Mouse (Mus musculus): ENCODE measurements around the gene 5830411N06Rik. TPM values are rescaled to one million over a fixed set of nuclear protein-coding genes. Genes with fewer than 3 reads are reported as not detected.

The 5830411N06Rik gene
- total and polyA plus RNA-seq, 3 experiments = 0.12 TPM; not detected in 2

DNA sequence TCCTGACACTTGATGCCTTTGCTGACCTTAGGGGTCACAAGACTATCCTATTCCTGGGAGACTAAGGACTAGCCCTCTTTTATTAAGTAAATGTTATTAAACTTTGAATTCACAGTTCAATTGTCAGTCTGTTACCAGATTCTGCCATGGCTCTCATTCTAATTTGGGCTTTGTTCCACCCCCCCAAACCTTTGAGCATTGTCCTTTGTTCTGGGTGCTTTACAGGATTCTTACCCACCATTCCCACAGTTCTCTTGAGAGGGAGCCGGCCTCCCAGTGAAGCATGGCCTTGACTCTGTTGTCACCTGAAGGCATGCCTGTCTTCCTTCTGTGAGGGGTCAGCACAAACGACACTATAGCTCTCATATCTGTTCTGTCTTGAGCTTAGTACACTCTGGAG is 16.1 kb upstream of the 5830411N06Rik start:
- Histone ChIP-seq H3K79me2 (replicated peaks; ENCODE audit: control insufficient read depth, insufficient read depth, low read length) (no peaks in the 10 kb centered on the region), H3K9ac (ENCODE audit: low read depth, low read length) (no peak overlapping the region), H3K4me3 (no peak overlapping the region), H3K27ac (no peak overlapping the region), H3K4me1 (ENCODE audit: control insufficient read depth, insufficient read depth, low read length) (no peaks in the 10 kb centered on the region), H3K36me3 (ENCODE audit: control insufficient read depth, insufficient read depth, low read length) (no peaks in the 10 kb centered on the region), H3K27me3 (ENCODE audit: control insufficient read depth, insufficient read depth, low read length) (no peaks in the 10 kb centered on the region)
- intact Hi-C loops (cut with DNase I) = no loop called here
- TF ChIP-seq EP300 (IDR thresholded peaks at IDR 0.05; ENCODE audit: insufficient read depth, low read depth, low read length) (no peak), CTCF (IDR thresholded peaks at IDR 0.05) (no peak), POLR2A (IDR thresholded peaks at IDR 0.05; ENCODE audit: insufficient read depth, low read depth, low read length) (no peak)
- 76% methylated on average over 2 of the region's 2 CpGs for WGBS
- no peak for DNase-seq

- no peak overlapping the region for H3K27ac ChIP-seq
- no peaks in the 10 kb centered on the region for H3K79me2 ChIP-seq (replicated peaks; ENCODE audit: control insufficient read depth, insufficient read depth, low read length)
- no peaks in the 10 kb centered on the region for H3K27me3 ChIP-seq (ENCODE audit: control insufficient read depth, insufficient read depth, low read length)
- no peak overlapping the region for H3K4me3 ChIP-seq
- intact Hi-C loops (cut with DNase I) = no loop called here
- no peaks in the 10 kb centered on the region for H3K36me3 ChIP-seq (ENCODE audit: control insufficient read depth, insufficient read depth, low read length)
- no peaks in the 10 kb centered on the region for H3K4me1 ChIP-seq (ENCODE audit: control insufficient read depth, insufficient read depth, low read length)
- no peak for TF ChIP-seq CTCF (IDR thresholded peaks at IDR 0.05)
- no peak for TF ChIP-seq POLR2A (IDR thresholded peaks at IDR 0.05; ENCODE audit: insufficient read depth, low read depth, low read length)
- no peak for TF ChIP-seq EP300 (IDR thresholded peaks at IDR 0.05; ENCODE audit: insufficient read depth, low read depth, low read length)
- 91% methylated on average over 3 of the region's 3 CpGs for WGBS
- no peak overlapping the region for H3K9ac ChIP-seq (ENCODE audit: low read depth, low read length)
- DNase-seq = no peak
Observed at GRCm38 (mm10) chr7:140233696-140234095, 13.4 kb upstream of the 5830411N06Rik start.

DNA sequence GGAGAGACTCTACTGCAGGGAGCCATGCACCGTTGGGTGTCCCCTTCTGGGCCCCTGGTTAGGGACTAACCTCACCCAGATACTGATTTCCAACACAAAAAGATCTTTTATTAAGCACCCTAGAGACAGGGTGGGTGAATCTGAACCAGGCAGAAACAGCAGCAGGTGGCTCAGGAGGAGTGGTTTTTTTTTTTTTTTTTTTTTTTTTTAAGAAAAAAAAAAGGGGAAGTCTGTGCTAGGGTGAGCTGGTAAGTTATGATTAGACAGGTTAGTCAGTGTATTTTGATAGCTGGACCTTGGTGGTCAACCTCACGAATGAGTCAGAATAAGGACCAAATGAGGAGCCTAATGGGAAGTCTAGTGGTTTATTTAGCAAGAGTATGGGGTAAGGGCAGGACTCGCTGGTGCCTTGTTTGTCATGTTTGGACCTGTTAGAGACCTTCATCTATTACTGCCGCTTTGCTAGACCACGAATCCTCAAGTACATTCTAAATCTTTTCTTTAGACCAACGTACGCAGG is 6.8 kb downstream of the 5830411N06Rik start:
- 75% methylated on average over 7 of the region's 7 CpGs for WGBS
- Histone ChIP-seq H3K4me1 (ENCODE audit: control insufficient read depth, insufficient read depth, low read length) (no peaks in the 10 kb centered on the region), H3K36me3 (ENCODE audit: control insufficient read depth, insufficient read depth, low read length) (no peaks in the 10 kb centered on the region), H3K4me3 (no peak overlapping the region), H3K27me3 (ENCODE audit: control insufficient read depth, insufficient read depth, low read length) (no peaks in the 10 kb centered on the region), H3K27ac (no peak overlapping the region), H3K9ac (ENCODE audit: low read depth, low read length) (no peak overlapping the region), H3K79me2 (replicated peaks; ENCODE audit: control insufficient read depth, insufficient read depth, low read length) (no peaks in the 10 kb centered on the region)
- no peak for DNase-seq
- TF ChIP-seq EP300 (IDR thresholded peaks at IDR 0.05; ENCODE audit: insufficient read depth, low read depth, low read length) (no peak), CTCF (IDR thresholded peaks at IDR 0.05) (no peak), POLR2A (IDR thresholded peaks at IDR 0.05; ENCODE audit: insufficient read depth, low read depth, low read length) (no peak)
- intact Hi-C loops (cut with DNase I) = no loop called here

DNA sequence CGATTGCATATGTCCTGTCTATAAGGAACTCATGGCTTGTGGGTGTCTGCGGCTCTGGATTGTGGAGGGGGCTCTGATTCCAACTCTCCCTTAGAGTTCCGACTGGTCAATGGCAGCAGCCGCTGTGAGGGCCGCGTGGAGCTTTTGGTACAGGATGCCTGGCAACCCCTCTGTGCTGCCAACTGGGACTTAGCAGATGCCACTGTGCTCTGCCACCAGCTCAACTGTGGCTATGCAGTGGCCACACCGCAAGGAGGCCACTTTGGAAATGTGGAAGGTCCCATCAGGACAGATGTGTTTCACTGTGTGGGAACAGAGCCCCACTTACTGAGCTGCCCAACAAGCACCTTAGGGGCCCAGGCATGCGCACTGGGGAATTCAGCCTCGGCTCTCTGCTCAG is 48.7 kb downstream of the 5830411N06Rik start:
- Histone ChIP-seq H3K27me3 (ENCODE audit: control insufficient read depth, insufficient read depth, low read length) (no peaks in the 10 kb centered on the region), H3K79me2 (replicated peaks; ENCODE audit: control insufficient read depth, insufficient read depth, low read length) (no peaks in the 10 kb centered on the region), H3K4me1 (ENCODE audit: control insufficient read depth, insufficient read depth, low read length) (no peaks in the 10 kb centered on the region), H3K4me3 (no peak overlapping the region), H3K27ac (no peak overlapping the region), H3K9ac (ENCODE audit: low read depth, low read length) (no peak overlapping the region), H3K36me3 (ENCODE audit: control insufficient read depth, insufficient read depth, low read length) (no peaks in the 10 kb centered on the region)
- WGBS = 89% methylated on average over 9 of the region's 9 CpGs
- no peak for DNase-seq
- intact Hi-C loops (cut with DNase I) = no loop called here
- no peak for TF ChIP-seq CTCF (IDR thresholded peaks at IDR 0.05)
- TF ChIP-seq POLR2A (IDR thresholded peaks at IDR 0.05; ENCODE audit: insufficient read depth, low read depth, low read length) = no peak
- TF ChIP-seq EP300 (IDR thresholded peaks at IDR 0.05; ENCODE audit: insufficient read depth, low read depth, low read length) = no peak

DNA sequence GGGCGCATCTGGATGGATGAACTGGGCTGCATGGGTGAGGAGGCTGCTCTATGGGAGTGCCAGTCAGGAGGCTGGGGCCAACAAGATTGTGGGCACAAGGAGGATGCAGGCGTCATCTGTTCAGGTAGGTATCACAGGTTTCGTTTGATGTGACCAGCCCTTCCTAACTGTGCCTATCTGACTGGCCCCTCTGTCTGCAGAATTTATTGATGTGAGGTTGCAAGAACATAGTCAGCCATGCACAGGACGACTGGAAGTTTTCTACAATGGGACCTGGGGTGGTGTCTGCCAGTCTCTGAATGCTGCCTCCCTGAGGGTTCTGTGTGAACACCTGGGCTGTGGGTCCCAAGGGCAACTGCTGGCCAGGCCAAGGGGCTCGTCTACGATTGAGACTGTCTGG is 49.8 kb downstream of the 5830411N06Rik start:
- Histone ChIP-seq H3K79me2 (replicated peaks; ENCODE audit: control insufficient read depth, insufficient read depth, low read length) (no peaks in the 10 kb centered on the region), H3K36me3 (ENCODE audit: control insufficient read depth, insufficient read depth, low read length) (no peaks in the 10 kb centered on the region), H3K4me1 (ENCODE audit: control insufficient read depth, insufficient read depth, low read length) (no peaks in the 10 kb centered on the region), H3K9ac (ENCODE audit: low read depth, low read length) (no peak overlapping the region), H3K4me3 (no peak overlapping the region), H3K27ac (no peak overlapping the region), H3K27me3 (ENCODE audit: control insufficient read depth, insufficient read depth, low read length) (no peaks in the 10 kb centered on the region)
- intact Hi-C loops (cut with DNase I) = no loop called here
- no peak for DNase-seq
- 68% methylated on average over 6 of the region's 6 CpGs for WGBS
- TF ChIP-seq EP300 (IDR thresholded peaks at IDR 0.05; ENCODE audit: insufficient read depth, low read depth, low read length) = no peak
- TF ChIP-seq CTCF (IDR thresholded peaks at IDR 0.05) = no peak
- TF ChIP-seq POLR2A (IDR thresholded peaks at IDR 0.05; ENCODE audit: insufficient read depth, low read depth, low read length) = no peak

GRCm38 (mm10) chr7:140299416-140299815 is 52.3 kb downstream of the 5830411N06Rik start:
- Histone ChIP-seq H3K79me2 (replicated peaks; ENCODE audit: control insufficient read depth, insufficient read depth, low read length) (no peaks in the 10 kb centered on the region), H3K4me3 (no peak overlapping the region), H3K36me3 (ENCODE audit: control insufficient read depth, insufficient read depth, low read length) (no peaks in the 10 kb centered on the region), H3K4me1 (ENCODE audit: control insufficient read depth, insufficient read depth, low read length) (no peaks in the 10 kb centered on the region), H3K27ac (no peak overlapping the region), H3K27me3 (ENCODE audit: control insufficient read depth, insufficient read depth, low read length) (no peaks in the 10 kb centered on the region), H3K9ac (ENCODE audit: low read depth, low read length) (no peak overlapping the region)
- intact Hi-C loops (cut with DNase I) = no loop called here
- no peak for DNase-seq
- 80% methylated on average over 3 of the region's 3 CpGs for WGBS
- TF ChIP-seq POLR2A (IDR thresholded peaks at IDR 0.05; ENCODE audit: insufficient read depth, low read depth, low read length) (no peak), CTCF (IDR thresholded peaks at IDR 0.05) (no peak), EP300 (IDR thresholded peaks at IDR 0.05; ENCODE audit: insufficient read depth, low read depth, low read length) (no peak)

Measured in heart, adult 2 months (tissue).